Mouse (Mus musculus): ENCODE measurements around the gene Mybbp1a. TPM values are rescaled to one million over a fixed set of nuclear protein-coding genes. Genes with fewer than 3 reads are reported as not detected.

Mybbp1a gene
- total RNA-seq, 2 experiments from 2014 or later, result 27.4 to 49.6 TPM

DNA sequence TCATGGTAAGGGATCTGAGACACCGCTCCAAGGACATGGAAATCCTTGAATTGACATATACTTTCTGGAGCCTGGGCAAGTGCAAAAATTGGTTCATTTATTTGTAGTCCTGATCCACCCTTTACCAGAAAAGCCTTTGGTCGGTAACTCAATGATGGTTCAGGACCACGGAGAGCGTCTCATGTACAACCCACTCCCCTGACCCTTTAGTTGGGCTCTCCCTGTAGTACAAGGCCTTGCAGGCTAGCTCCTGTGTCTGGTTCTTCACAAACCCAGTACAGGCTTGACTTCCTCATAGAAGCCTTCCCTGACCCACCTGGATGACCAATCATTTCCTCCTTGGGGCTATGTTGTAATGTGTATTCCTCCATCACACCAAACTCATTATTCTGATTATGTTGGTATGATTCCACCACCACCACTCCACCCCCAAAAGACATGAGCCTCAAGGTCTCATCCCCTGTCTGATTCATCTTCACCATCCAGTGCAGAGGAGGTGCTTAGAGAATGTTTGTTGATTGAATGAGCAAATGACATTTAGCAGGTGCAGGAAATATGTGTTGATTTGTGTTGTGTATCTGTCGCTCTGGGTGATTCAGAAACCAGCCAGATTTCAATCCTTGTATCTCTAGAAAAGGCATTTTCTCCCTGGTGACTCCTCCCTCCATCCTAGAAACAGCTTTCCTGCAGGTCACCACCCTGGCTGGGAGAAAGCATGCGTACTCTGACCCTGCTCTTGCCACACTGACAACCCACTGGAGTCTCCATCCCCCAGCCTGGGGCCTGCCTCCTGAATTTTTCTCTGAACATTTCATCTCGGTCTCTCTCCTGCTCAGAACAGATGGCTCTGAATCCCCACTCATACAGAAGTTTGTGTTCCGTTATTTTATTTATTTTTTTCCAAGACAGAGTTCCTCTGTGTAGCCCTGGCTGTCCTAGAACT, 53.2 kb downstream of the Mybbp1a start:
- no peak for ATAC-seq (replicated peaks; ENCODE audit: low FRiP score, poor library complexity, severe bottlenecking)

- ATAC-seq (replicated peaks; ENCODE audit: low FRiP score, poor library complexity, severe bottlenecking), result no peak
Measured at GRCm38 (mm10) chr11:72496066-72496465, 54.9 kb downstream of the Mybbp1a start.

DNA sequence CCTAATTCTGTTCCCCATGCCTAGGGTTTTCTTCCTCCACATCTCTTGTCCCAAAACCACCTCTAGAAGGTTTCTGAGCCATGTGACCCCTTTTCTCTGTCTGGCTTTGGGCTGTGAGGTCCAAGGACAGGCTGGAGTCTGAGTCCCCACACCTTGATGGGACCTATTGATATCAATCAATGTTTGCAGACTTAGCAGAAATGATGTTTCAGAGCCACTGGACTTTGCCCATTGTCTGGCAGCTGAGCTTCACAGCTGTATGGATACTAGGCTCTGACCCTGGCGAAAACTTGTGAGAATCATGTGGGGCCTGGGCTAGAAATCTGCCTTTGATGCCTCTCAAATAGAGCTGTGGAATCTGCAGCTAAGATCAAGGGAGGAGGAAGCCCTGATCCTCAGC, 55.6 kb downstream of the Mybbp1a start:
- ATAC-seq (replicated peaks; ENCODE audit: low FRiP score, poor library complexity, severe bottlenecking), result no peak

DNA sequence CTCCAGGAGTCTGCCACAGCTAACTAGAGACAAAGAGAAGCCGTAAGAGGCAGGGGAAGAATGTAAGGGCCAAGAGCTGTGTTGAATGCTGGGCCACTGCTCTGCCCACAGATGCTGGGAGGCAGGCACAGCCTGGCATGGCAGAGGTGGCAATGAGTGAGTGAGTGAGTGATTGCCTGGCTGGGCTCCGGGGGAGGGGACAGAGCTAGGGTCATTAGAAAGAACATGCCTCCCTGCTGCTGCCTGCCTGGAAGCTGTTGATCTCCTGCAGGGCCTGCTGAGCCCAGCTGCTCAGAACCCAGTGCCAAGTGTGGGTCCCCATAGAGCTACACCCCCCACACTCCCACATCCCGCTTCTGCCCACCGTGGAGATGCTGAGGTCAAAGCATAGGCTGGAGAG, 56.2 kb downstream of the Mybbp1a start:
- ATAC-seq (replicated peaks; ENCODE audit: low FRiP score, poor library complexity, severe bottlenecking), result no peak

GRCm38 (mm10) chr11:72500139-72500538, 59.0 kb downstream of the Mybbp1a start:
- ATAC-seq (replicated peaks; ENCODE audit: low FRiP score, poor library complexity, severe bottlenecking), result no peak

Other genes starting within 250 kb of the Mybbp1a start
- not detected in 2 replicates for gene Gm43951, start 234.5 kb upstream of the Mybbp1a start, total RNA-seq (2015; ENCODE audit: low replicate concordance)
- not detected in 2 replicates for gene Gm43951, start 234.5 kb upstream of the Mybbp1a start, total RNA-seq (2017; ENCODE audit: low replicate concordance)
- 0.84 and 4.2 TPM in 2 replicates for gene 4933427D14Rik, start 233.9 kb upstream of the Mybbp1a start, total RNA-seq (2015; ENCODE audit: low replicate concordance)
- gene 4933427D14Rik, start 233.9 kb upstream of the Mybbp1a start, total RNA-seq (2017; ENCODE audit: low replicate concordance), result 5.9 and 8.9 TPM in 2 replicates
- 32.5 and 42.6 TPM in 2 replicates for gene Txndc17, start 233.8 kb upstream of the Mybbp1a start, total RNA-seq (2015; ENCODE audit: low replicate concordance)
- 13.6 and 17.0 TPM in 2 replicates for gene Txndc17, start 233.8 kb upstream of the Mybbp1a start, total RNA-seq (2017; ENCODE audit: low replicate concordance)
- 0.77 and 7.7 TPM in 2 replicates for gene Med31, start 225.8 kb upstream of the Mybbp1a start, total RNA-seq (2015; ENCODE audit: low replicate concordance)
- gene Med31, start 225.8 kb upstream of the Mybbp1a start, total RNA-seq (2017; ENCODE audit: low replicate concordance), result 4.1 and 6.6 TPM in 2 replicates
- not detected in 2 replicates for gene Slc13a5, start 174.1 kb upstream of the Mybbp1a start, total RNA-seq (2015; ENCODE audit: low replicate concordance)
- gene Slc13a5, start 174.1 kb upstream of the Mybbp1a start, total RNA-seq (2017; ENCODE audit: low replicate concordance), result not detected in 2 replicates
- 33.0 and 122 TPM in 2 replicates for gene Xaf1, start 139.7 kb upstream of the Mybbp1a start, total RNA-seq (2015; ENCODE audit: low replicate concordance)
- 48.7 and 64.9 TPM in 2 replicates for gene Xaf1, start 139.7 kb upstream of the Mybbp1a start, total RNA-seq (2017; ENCODE audit: low replicate concordance)
- gene Fbxo39, start 126.9 kb upstream of the Mybbp1a start, total RNA-seq (2015; ENCODE audit: low replicate concordance), result not detected in 2 replicates
- 0.70 and 1.3 TPM in 2 replicates for gene Fbxo39, start 126.9 kb upstream of the Mybbp1a start, total RNA-seq (2017; ENCODE audit: low replicate concordance)
- not detected in 2 replicates for gene Tekt1, start 78.9 kb upstream of the Mybbp1a start, total RNA-seq (2015; ENCODE audit: low replicate concordance)
- not detected in 2 replicates for gene Tekt1, start 78.9 kb upstream of the Mybbp1a start, total RNA-seq (2017; ENCODE audit: low replicate concordance)
- not detected in 2 replicates for gene Smtnl2, start 29.6 kb upstream of the Mybbp1a start, total RNA-seq (2015; ENCODE audit: low replicate concordance)
- not detected in 2 replicates for gene Smtnl2, start 29.6 kb upstream of the Mybbp1a start, total RNA-seq (2017; ENCODE audit: low replicate concordance)
- not detected in 2 replicates for gene Ggt6, start 5.8 kb upstream of the Mybbp1a start, total RNA-seq (2015; ENCODE audit: low replicate concordance)
- gene Ggt6, start 5.8 kb upstream of the Mybbp1a start, total RNA-seq (2017; ENCODE audit: low replicate concordance), result not detected in 2 replicates
- 1.3 TPM in 1 of 2 replicates, not detected in the other for gene Spns2, start 48.5 kb downstream of the Mybbp1a start, total RNA-seq (2015; ENCODE audit: low replicate concordance)
- gene Spns2, start 48.5 kb downstream of the Mybbp1a start, total RNA-seq (2017; ENCODE audit: low replicate concordance), result 1.4 and 2.0 TPM in 2 replicates
- gene Spns3, start 109.2 kb downstream of the Mybbp1a start, total RNA-seq (2015; ENCODE audit: low replicate concordance), result 0.58 and 4.2 TPM in 2 replicates
- gene Spns3, start 109.2 kb downstream of the Mybbp1a start, total RNA-seq (2017; ENCODE audit: low replicate concordance), result 1.5 and 5.1 TPM in 2 replicates
- 10.0 and 16.3 TPM in 2 replicates for gene Ube2g1, start 165.9 kb downstream of the Mybbp1a start, total RNA-seq (2015; ENCODE audit: low replicate concordance)
- 9.4 and 9.8 TPM in 2 replicates for gene Ube2g1, start 165.9 kb downstream of the Mybbp1a start, total RNA-seq (2017; ENCODE audit: low replicate concordance)
- gene Ankfy1, start 248.7 kb downstream of the Mybbp1a start, total RNA-seq (2015; ENCODE audit: low replicate concordance), result 28.0 and 45.5 TPM in 2 replicates
- 37.1 and 51.4 TPM in 2 replicates for gene Ankfy1, start 248.7 kb downstream of the Mybbp1a start, total RNA-seq (2017; ENCODE audit: low replicate concordance)